Mouse (Mus musculus): Measurements from ENCODE around the gene Det1.

Gene Det1

DNA sequence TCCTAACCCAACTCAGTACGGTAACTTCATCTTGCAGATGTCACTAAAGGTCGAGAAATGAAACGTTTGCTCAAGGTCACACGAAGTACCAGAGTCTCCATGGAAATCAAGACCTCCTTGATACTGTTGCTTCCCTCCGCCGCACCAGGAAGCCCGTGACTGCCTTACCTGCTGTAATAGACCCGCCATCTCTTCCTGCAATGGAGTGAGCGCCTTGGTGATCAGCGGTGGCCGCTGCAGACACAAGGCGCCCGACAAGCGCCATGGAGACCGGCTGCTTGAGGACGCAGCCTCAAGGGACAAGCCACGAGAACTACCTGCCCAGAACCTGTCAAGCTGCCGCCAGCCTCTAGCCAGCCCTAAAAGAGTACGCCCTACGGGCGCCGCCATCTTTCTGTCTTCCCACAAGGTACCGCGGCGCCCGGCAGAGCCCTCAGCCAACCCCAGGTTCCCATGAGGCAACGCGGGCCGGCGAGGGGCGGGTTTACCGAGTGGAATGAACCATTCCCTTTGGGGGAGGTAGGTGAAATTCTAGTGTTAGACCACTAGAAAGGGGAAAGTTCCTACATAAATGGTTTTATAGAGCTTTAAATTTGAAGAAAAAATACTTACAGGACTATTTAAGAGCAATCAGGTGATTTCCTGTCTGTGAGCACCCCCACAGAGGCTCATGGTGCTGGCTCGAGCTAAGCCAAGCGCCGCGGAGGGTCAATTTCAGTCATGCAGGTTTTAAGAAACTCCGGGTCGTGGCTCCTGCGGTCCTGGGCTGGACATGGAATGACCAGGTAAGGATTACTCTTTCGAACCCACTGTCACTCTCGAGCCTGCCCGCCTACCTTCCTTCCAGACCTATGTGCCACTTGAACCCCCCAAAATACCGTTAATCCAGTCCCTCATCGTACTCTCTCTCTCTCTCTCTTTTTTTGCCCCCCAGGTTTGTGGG is 64.2 kb downstream of the Det1 start, which contains the start of the genes Mrps11 and Mrpl46:
Mrps11 (plus strand) TSS at position 481 of the 943 bp plus-strand sequence.
Mrpl46 (minus strand) TSS at position 893 of the 943 bp plus-strand sequence.
- DNase-seq (ENCODE audit: inconsistent ontology term), result peak; percentile 90

- DNase-seq (ENCODE audit: inconsistent ontology term), result no peak
Observed at GRCm38 (mm10) chr7:78778741-78779140, 68.3 kb downstream of the Det1 start.
